Mouse (Mus musculus) lung, embryonic 16.5 days (tissue): ENCODE measurements around the gene Rif1. TPM values are rescaled to one million over a fixed set of nuclear protein-coding genes. Genes with fewer than 3 reads are reported as not detected.

Experiments used
- ATAC-seq: fragments of 200-750 bp; cut with Nextera tagmentation; 2 replicates; pipeline ENCODE4 v1.8.0; 2017; ENCODE audit warnings: low read depth, mild to moderate bottlenecking, moderate library complexity
- H3K27ac ChIP-seq: fragments of 300-500 bp; sonication (generic); 2 replicates; pipeline ENCODE4 v1.5.1; 2014; ENCODE audit warnings: mild to moderate bottlenecking, control low read depth, low read length
- H3K27me3 ChIP-seq: fragments of 300-500 bp; sonication (generic); 2 replicates; pipeline ENCODE4 v1.6.1; 2014; ENCODE audit warnings: low read depth, low read length, mixed read lengths; ENCODE audit not compliant: control insufficient read depth, insufficient read depth
- H3K36me3 ChIP-seq: fragments of 300-500 bp; sonication (generic); 2 replicates; pipeline ENCODE4 v1.6.1; 2014; ENCODE audit warnings: low read length; ENCODE audit not compliant: control insufficient read depth, insufficient read depth
- H3K4me1 ChIP-seq: fragments of 300-500 bp; sonication (generic); replicated peaks from 2 replicates; pipeline ENCODE4 v1.6.1; 2014; ENCODE audit warnings: low read length, mixed read lengths; ENCODE audit not compliant: control insufficient read depth, insufficient read depth
- H3K4me2 ChIP-seq: fragments of 300-500 bp; sonication (generic); 2 replicates; pipeline ENCODE4 v1.6.1; 2014; ENCODE audit warnings: low read depth, low read length, control low read depth
- H3K4me3 ChIP-seq: fragments of 300-500 bp; sonication (generic); 2 replicates; pipeline ENCODE4 v1.5.1; 2014; ENCODE audit warnings: mild to moderate bottlenecking, low read length, control low read depth
- H3K9ac ChIP-seq: fragments of 300-500 bp; sonication (generic); 2 replicates; pipeline ENCODE4 v1.6.1; 2014; ENCODE audit warnings: low read length, control low read depth
- H3K9me3 ChIP-seq: fragments of 300-500 bp; sonication (generic); 2 replicates; pipeline ENCODE4 v1.6.1; 2016; ENCODE audit warnings: low read length; ENCODE audit not compliant: control insufficient read depth
- WGBS: fragments of 180-500 bp; shearing (Covaris S2); extraction: QIAGEN DNeasy Blood & Tissue Kit; methylation state at CpG from one replicate; pipeline ENCODE4 v1.1.7; 2014; 5-methylcytosine and 5-hydroxymethylcytosine counted together
- polyA plus RNA-seq: library from polyadenylated mRNA; unstranded; fragments of >200 nt; fragmentation: Nextera tagmentation; extraction: Ambion mirVana; gene quantifications from 2 replicates; pipeline ENCODE4 v1.2.1, GENCODE M21; 2015

Rif1 gene
- polyA plus RNA-seq, 1 experiment from 2014 or later = 22.8 TPM

- no peak overlapping the region for H3K4me2 ChIP-seq
- H3K27ac ChIP-seq = no peak overlapping the region
- H3K4me1 ChIP-seq = no peaks in the 10 kb centered on the region
- 72% methylated on average over 1 of the region's 1 CpGs for WGBS
- ATAC-seq = no peak
- no peaks in the 10 kb centered on the region for H3K9me3 ChIP-seq
- no peaks in the 10 kb centered on the region for H3K36me3 ChIP-seq
- H3K4me3 ChIP-seq = no peak overlapping the region
- no peak overlapping the region for H3K9ac ChIP-seq
- H3K27me3 ChIP-seq = no peaks in the 10 kb centered on the region
These were observed 15.5 kb upstream of the Rif1 start for GRCm38 (mm10) chr2:52057099-52057498.

- no peaks in the 10 kb centered on the region for H3K4me1 ChIP-seq
- no peaks in the 10 kb centered on the region for H3K36me3 ChIP-seq
- no peak for ATAC-seq
- no peak overlapping the region for H3K9ac ChIP-seq
- no peaks in the 10 kb centered on the region for H3K27me3 ChIP-seq
- no peak overlapping the region for H3K4me3 ChIP-seq
- H3K4me2 ChIP-seq = no peak overlapping the region
- no peak overlapping the region for H3K27ac ChIP-seq
- H3K9me3 ChIP-seq = no peaks in the 10 kb centered on the region
These were observed 15.0 kb upstream of the Rif1 start for GRCm38 (mm10) chr2:52057681-52058080.

GRCm38 (mm10) chr2:52068641-52069040 lies 4.0 kb upstream of the Rif1 start:
- 63% methylated on average over 1 of the region's 1 CpGs for WGBS
- peaks cover 6% of the 10 kb centered on the region; the same call in 1 of the 2 replicates for H3K4me1 ChIP-seq
- no peak overlapping the region for H3K4me2 ChIP-seq
- no peaks in the 10 kb centered on the region for H3K9me3 ChIP-seq
- H3K27ac ChIP-seq = no peak overlapping the region
- H3K27me3 ChIP-seq = no peaks in the 10 kb centered on the region
- no peak for ATAC-seq
- H3K9ac ChIP-seq = no peak overlapping the region
- H3K4me3 ChIP-seq = no peak overlapping the region
- no peaks in the 10 kb centered on the region for H3K36me3 ChIP-seq

GRCm38 (mm10) chr2:52070816-52071215 lies 1.8 kb upstream of the Rif1 start:
- Histone ChIP-seq H3K4me2 (no peak overlapping the region), H3K27me3 (no peaks in the 10 kb centered on the region), H3K4me3 (no peak overlapping the region), H3K9me3 (no peaks in the 10 kb centered on the region), H3K27ac (no peak overlapping the region; the same call in 1 of the 2 replicates), H3K9ac (no peak overlapping the region), H3K4me1 (peaks cover 13% of the 10 kb centered on the region), H3K36me3 (peaks cover 6% of the 10 kb centered on the region)
- 83% methylated on average over 5 of the region's 5 CpGs for WGBS
- no peak for ATAC-seq

GRCm38 (mm10) chr2:52071241-52071991 lies 1.2 kb upstream of the Rif1 start:
- Histone ChIP-seq H3K36me3 (peaks cover 10% of the 10 kb centered on the region), H3K4me3 (peak overlapping the region; percentile 99; the same call in 1 of the 2 replicates), H3K9ac (peak overlapping the region; percentile 99; the same call in 1 of the 2 replicates), H3K4me2 (peak overlapping the region; percentile 74; the same call in 1 of the 2 replicates), H3K4me1 (peaks cover 13% of the 10 kb centered on the region), H3K9me3 (no peaks in the 10 kb centered on the region), H3K27ac (peak overlapping the region; percentile 94; the same call in 1 of the 2 replicates), H3K27me3 (no peaks in the 10 kb centered on the region)
- 48% methylated on average over 13 of the region's 13 CpGs for WGBS
- no peak for ATAC-seq

GRCm38 (mm10) chr2:52072065-52072490 lies 554 bp upstream of the Rif1 start:
- WGBS = 8% methylated on average over 10 of the region's 10 CpGs
- Histone ChIP-seq H3K36me3 (peaks cover 13% of the 10 kb centered on the region), H3K4me3 (peak overlapping the region; percentile 99), H3K9ac (peak overlapping the region; percentile 99), H3K4me1 (peaks cover 13% of the 10 kb centered on the region), H3K4me2 (peak overlapping the region; percentile 74), H3K9me3 (no peaks in the 10 kb centered on the region), H3K27me3 (no peaks in the 10 kb centered on the region), H3K27ac (peak overlapping the region; percentile 94)
- ATAC-seq = peak; percentile 39

- H3K36me3 ChIP-seq = peaks cover 17% of the 10 kb centered on the region
- H3K4me3 ChIP-seq = peak overlapping the region; percentile 99
- peak overlapping the region; percentile 99 for H3K9ac ChIP-seq
- H3K27ac ChIP-seq = peak overlapping the region; percentile 94
- WGBS = under 1% methylated on average over 53 of the region's 56 CpGs
- H3K4me1 ChIP-seq = peaks cover 13% of the 10 kb centered on the region
- H3K4me2 ChIP-seq = peak overlapping the region; percentile 74
- H3K9me3 ChIP-seq = no peaks in the 10 kb centered on the region
- ATAC-seq = peak; percentile 61
- H3K27me3 ChIP-seq = no peaks in the 10 kb centered on the region
These were observed 691 bp downstream of the Rif1 start for GRCm38 (mm10) chr2:52073141-52073904.

GRCm38 (mm10) chr2:52078666-52079065 lies 6.0 kb downstream of the Rif1 start:
- no peak for ATAC-seq
- Histone ChIP-seq H3K27ac (no peak overlapping the region), H3K4me3 (no peak overlapping the region), H3K27me3 (no peaks in the 10 kb centered on the region), H3K36me3 (peaks cover 39% of the 10 kb centered on the region), H3K4me1 (peaks cover 8% of the 10 kb centered on the region), H3K4me2 (no peak overlapping the region), H3K9ac (no peak overlapping the region), H3K9me3 (no peaks in the 10 kb centered on the region)
- WGBS = 82% methylated on average over 2 of the region's 2 CpGs

- H3K27ac ChIP-seq = no peak overlapping the region
- H3K4me3 ChIP-seq = no peak overlapping the region
- H3K4me1 ChIP-seq = no peaks in the 10 kb centered on the region
- no peak for ATAC-seq
- no peak overlapping the region for H3K9ac ChIP-seq
- WGBS = 91% methylated on average over 3 of the region's 3 CpGs
- H3K36me3 ChIP-seq = peaks cover 53% of the 10 kb centered on the region
- no peaks in the 10 kb centered on the region for H3K27me3 ChIP-seq
- H3K9me3 ChIP-seq = no peaks in the 10 kb centered on the region
- H3K4me2 ChIP-seq = no peak overlapping the region
These were observed 11.4 kb downstream of the Rif1 start for GRCm38 (mm10) chr2:52084013-52084412.
